Mouse (Mus musculus): ENCODE measurements around the gene Trpm3. TPM values are rescaled to one million over a fixed set of nuclear protein-coding genes. Genes with fewer than 3 reads are reported as not detected.

Trpm3 gene
- polyA plus RNA-seq, 1 experiment from 2014 or later = 15.5 TPM

GRCm38 (mm10) chr19:22672892-22673291 lies 534.0 kb downstream of the Trpm3 start:
- Histone ChIP-seq H3K4me3 (replicated peaks) (no peak overlapping the region), H3K4me2 (replicated peaks) (no peak overlapping the region)
- WGBS = 92% methylated on average over 3 of the region's 3 CpGs

GRCm38 (mm10) chr19:22676206-22676605 lies 537.4 kb downstream of the Trpm3 start:
- H3K4me3 ChIP-seq (replicated peaks) = no peak overlapping the region

More at GRCm38 (mm10) chr19:22672892-22673291, 534.0 kb downstream of the Trpm3 start:
- H3K9me3 ChIP-seq = no peaks in the 10 kb centered on the region
- no peak for ATAC-seq
- no peak overlapping the region for H3K27ac ChIP-seq
- no peak overlapping the region for H3K9ac ChIP-seq (replicated peaks)
- no peaks in the 10 kb centered on the region for H3K36me3 ChIP-seq
- no peaks in the 10 kb centered on the region for H3K27me3 ChIP-seq
- no peaks in the 10 kb centered on the region for H3K4me1 ChIP-seq (replicated peaks)

GRCm38 (mm10) chr19:22682238-22682637 lies 543.4 kb downstream of the Trpm3 start:
- no peaks in the 10 kb centered on the region for H3K9me3 ChIP-seq
- H3K4me1 ChIP-seq (replicated peaks) = peaks cover 4% of the 10 kb centered on the region; the same call in 1 of the 2 replicates
- no peak overlapping the region for H3K9ac ChIP-seq (replicated peaks)
- H3K36me3 ChIP-seq = no peaks in the 10 kb centered on the region
- H3K27ac ChIP-seq = no peak overlapping the region
- H3K27me3 ChIP-seq = 0 out of 2 replicates have a peak, but pooled peaks cover 2% of the 10 kb centered on the region
- ATAC-seq = no peak
- H3K4me3 ChIP-seq (replicated peaks) = no peak overlapping the region
- no peak overlapping the region for H3K4me2 ChIP-seq (replicated peaks)
- 93% methylated on average over 6 of the region's 6 CpGs for WGBS

More at GRCm38 (mm10) chr19:22676206-22676605, 537.4 kb downstream of the Trpm3 start:
- no peaks in the 10 kb centered on the region for H3K36me3 ChIP-seq
- H3K4me1 ChIP-seq (replicated peaks) = no peaks in the 10 kb centered on the region
- no peaks in the 10 kb centered on the region for H3K9me3 ChIP-seq
- WGBS = 70% methylated on average over 4 of the region's 4 CpGs
- no peak overlapping the region for H3K4me2 ChIP-seq (replicated peaks)
- no peaks in the 10 kb centered on the region for H3K27me3 ChIP-seq
- no peak overlapping the region for H3K27ac ChIP-seq
- no peak for ATAC-seq
- H3K9ac ChIP-seq (replicated peaks) = no peak overlapping the region

- no peak for ATAC-seq
- Histone ChIP-seq H3K4me3 (replicated peaks) (no peak overlapping the region), H3K36me3 (no peaks in the 10 kb centered on the region), H3K9me3 (no peaks in the 10 kb centered on the region), H3K4me1 (replicated peaks) (0 out of 2 replicates have a peak, but pooled peaks cover 4% of the 10 kb centered on the region), H3K4me2 (replicated peaks) (no peak overlapping the region), H3K9ac (replicated peaks) (no peak overlapping the region), H3K27me3 (0 out of 2 replicates have a peak, but pooled peaks cover 6% of the 10 kb centered on the region), H3K27ac (no peak overlapping the region)
- 70% methylated on average over 5 of the region's 5 CpGs for WGBS
These were observed 553.1 kb downstream of the Trpm3 start for GRCm38 (mm10) chr19:22691995-22692394.

- 0 out of 2 replicates have a peak, but pooled peaks cover 6% of the 10 kb centered on the region for H3K27me3 ChIP-seq
- H3K9me3 ChIP-seq = no peaks in the 10 kb centered on the region
- no peak overlapping the region for H3K27ac ChIP-seq
- H3K4me3 ChIP-seq (replicated peaks) = no peak overlapping the region
- no peak overlapping the region for H3K4me2 ChIP-seq (replicated peaks)
- WGBS = 38% methylated on average over 4 of the region's 4 CpGs
- ATAC-seq = no peak
- no peaks in the 10 kb centered on the region for H3K36me3 ChIP-seq
- H3K4me1 ChIP-seq (replicated peaks) = 0 out of 2 replicates have a peak, but pooled peaks cover 4% of the 10 kb centered on the region
- no peak overlapping the region for H3K9ac ChIP-seq (replicated peaks)
These were observed 553.7 kb downstream of the Trpm3 start for GRCm38 (mm10) chr19:22692553-22692952.

GRCm38 (mm10) chr19:22692956-22693355 lies 554.1 kb downstream of the Trpm3 start:
- Histone ChIP-seq H3K4me2 (replicated peaks) (no peak overlapping the region), H3K36me3 (no peaks in the 10 kb centered on the region), H3K9ac (replicated peaks) (no peak overlapping the region), H3K27me3 (0 out of 2 replicates have a peak, but pooled peaks cover 6% of the 10 kb centered on the region), H3K9me3 (no peaks in the 10 kb centered on the region), H3K27ac (no peak overlapping the region), H3K4me1 (replicated peaks) (0 out of 2 replicates have a peak, but pooled peaks cover 4% of the 10 kb centered on the region), H3K4me3 (replicated peaks) (no peak overlapping the region)
- 70% methylated on average over 5 of the region's 5 CpGs for WGBS
- ATAC-seq = no peak

GRCm38 (mm10) chr19:22695423-22695822 lies 556.6 kb downstream of the Trpm3 start:
- Histone ChIP-seq H3K4me1 (replicated peaks) (0 out of 2 replicates have a peak, but pooled peaks cover 4% of the 10 kb centered on the region), H3K9me3 (no peaks in the 10 kb centered on the region), H3K36me3 (no peaks in the 10 kb centered on the region), H3K27me3 (peaks cover 16% of the 10 kb centered on the region; the same call in 1 of the 2 replicates), H3K9ac (replicated peaks) (no peak overlapping the region), H3K27ac (no peak overlapping the region), H3K4me3 (replicated peaks) (no peak overlapping the region), H3K4me2 (replicated peaks) (no peak overlapping the region)
- no peak for ATAC-seq
- 66% methylated on average over 2 of the region's 2 CpGs for WGBS

- H3K4me3 ChIP-seq (replicated peaks) = no peak overlapping the region
- H3K4me2 ChIP-seq (replicated peaks) = no peak overlapping the region
- H3K36me3 ChIP-seq = no peaks in the 10 kb centered on the region
- H3K27ac ChIP-seq = no peak overlapping the region
- no peak for ATAC-seq
- no peaks in the 10 kb centered on the region for H3K9me3 ChIP-seq
- peaks cover 5% of the 10 kb centered on the region; the same call in 1 of the 2 replicates for H3K4me1 ChIP-seq (replicated peaks)
- H3K9ac ChIP-seq (replicated peaks) = no peak overlapping the region
- 88% methylated on average over 4 of the region's 4 CpGs for WGBS
- H3K27me3 ChIP-seq = peaks cover 11% of the 10 kb centered on the region; the same call in 1 of the 2 replicates
These were observed 559.9 kb downstream of the Trpm3 start for GRCm38 (mm10) chr19:22698737-22699136.

GRCm38 (mm10) chr19:22700871-22701651 lies 562.2 kb downstream of the Trpm3 start:
- ATAC-seq = no peak
- Histone ChIP-seq H3K27ac (no peak overlapping the region), H3K4me3 (replicated peaks) (no peak overlapping the region), H3K9me3 (no peaks in the 10 kb centered on the region), H3K27me3 (peaks cover 11% of the 10 kb centered on the region; the same call in 1 of the 2 replicates), H3K4me2 (replicated peaks) (no peak overlapping the region), H3K4me1 (replicated peaks) (peaks cover 5% of the 10 kb centered on the region; the same call in 1 of the 2 replicates), H3K36me3 (no peaks in the 10 kb centered on the region), H3K9ac (replicated peaks) (no peak overlapping the region)
- 27% methylated on average over 5 of the region's 5 CpGs for WGBS

- Histone ChIP-seq H3K27ac (no peak overlapping the region), H3K4me3 (replicated peaks) (no peak overlapping the region), H3K4me2 (replicated peaks) (no peak overlapping the region), H3K36me3 (no peaks in the 10 kb centered on the region), H3K9ac (replicated peaks) (no peak overlapping the region), H3K27me3 (peaks cover 4% of the 10 kb centered on the region; the same call in 1 of the 2 replicates), H3K4me1 (replicated peaks) (peaks cover 5% of the 10 kb centered on the region; the same call in 1 of the 2 replicates), H3K9me3 (no peaks in the 10 kb centered on the region)
- ATAC-seq = no peak
- 21% methylated on average over 6 of the region's 6 CpGs for WGBS
These were observed 565.0 kb downstream of the Trpm3 start for GRCm38 (mm10) chr19:22703876-22704275.

- H3K4me1 ChIP-seq (replicated peaks) = peaks cover 5% of the 10 kb centered on the region; the same call in 1 of the 2 replicates
- 0 out of 2 replicates have a peak, but pooled peaks cover under 1% of the 10 kb centered on the region for H3K27me3 ChIP-seq
- H3K4me3 ChIP-seq (replicated peaks) = no peak overlapping the region
- H3K9me3 ChIP-seq = no peaks in the 10 kb centered on the region
- H3K36me3 ChIP-seq = no peaks in the 10 kb centered on the region
- no peak overlapping the region for H3K27ac ChIP-seq
- no peak overlapping the region for H3K9ac ChIP-seq (replicated peaks)
- no peak for ATAC-seq
- H3K4me2 ChIP-seq (replicated peaks) = no peak overlapping the region
These were observed 566.6 kb downstream of the Trpm3 start for GRCm38 (mm10) chr19:22705414-22705813.

GRCm38 (mm10) chr19:22719027-22719426 lies 580.2 kb downstream of the Trpm3 start:
- Histone ChIP-seq H3K9me3 (no peaks in the 10 kb centered on the region), H3K27me3 (no peaks in the 10 kb centered on the region), H3K4me3 (replicated peaks) (no peak overlapping the region), H3K4me1 (replicated peaks) (no peaks in the 10 kb centered on the region), H3K27ac (no peak overlapping the region), H3K4me2 (replicated peaks) (no peak overlapping the region), H3K9ac (replicated peaks) (no peak overlapping the region), H3K36me3 (no peaks in the 10 kb centered on the region)
- WGBS = 81% methylated on average over 2 of the region's 2 CpGs
- ATAC-seq = no peak

Data from midbrain, embryonic 13.5 days (tissue).